Mouse (Mus musculus) CH12.LX (cell line): ENCODE data around the gene Med26. TPM values are rescaled to one million over a fixed set of nuclear protein-coding genes. Genes with fewer than 3 reads are reported as not detected.

ENCODE experiments used
- DNase-seq: peaks from one replicate; pipeline ENCODE4 v3.0.0-alpha.2; 2013; ENCODE audit errors: extremely low read depth
- H3K27ac ChIP-seq: 2 replicates; pipeline ENCODE4 v1.5.1; 2012; ENCODE audit warnings: low read depth, mild to moderate bottlenecking, control low read depth, moderate library complexity; ENCODE audit not compliant: insufficient read depth
- H3K27me3 ChIP-seq: replicated peaks from 2 replicates; pipeline ENCODE3; 2012; ENCODE audit warnings: inconsistent platforms
- H3K36me3 ChIP-seq, 2 experiments: replicated peaks in 1 of 2; 2 replicates each; pipeline versions ENCODE3 to v1.6.1; 2012; ENCODE audit warnings: inconsistent platforms in 1 of 2, low read length in 1 of 2, mild to moderate bottlenecking in 1 of 2, mixed read lengths in 1 of 2, moderate library complexity in 1 of 2; ENCODE audit not compliant: control insufficient read depth in 1 of 2, insufficient read depth in 1 of 2
- H3K4me1 ChIP-seq, 2 experiments: 2 replicates each; pipeline ENCODE4 v1.6.1; 2012; ENCODE audit warnings: inconsistent platforms in 1 of 2, moderate library complexity in 1 of 2; ENCODE audit not compliant: insufficient read depth in 2 of 2, control insufficient read depth in 1 of 2
- H3K4me2 ChIP-seq: 2 replicates; pipeline ENCODE4 v1.6.1; 2012; ENCODE audit warnings: low read depth, mild to moderate bottlenecking, control low read depth; ENCODE audit not compliant: poor library complexity, insufficient read depth, severe bottlenecking
- H3K4me3 ChIP-seq, 3 experiments: fragments of 150-350 bp in 1 of 3; sonication (generic) in 1 of 3; replicated peaks in 1 of 3; 2 replicates each; pipeline versions ENCODE3 to v1.5.1; 2011 to 2012; ENCODE audit warnings: low read depth in 2 of 3, low read length in 2 of 3, mild to moderate bottlenecking in 2 of 3, moderate library complexity in 2 of 3, control low read depth in 1 of 3, improper control_type of control experiment in 1 of 3, inconsistent platforms in 1 of 3, mixed read lengths in 1 of 3; ENCODE audit not compliant: poor library complexity in 1 of 3
- H3K79me2 ChIP-seq: replicated peaks from 2 replicates; pipeline ENCODE4 v1.6.1; 2012; ENCODE audit warnings: mild to moderate bottlenecking, moderate library complexity; ENCODE audit not compliant: control insufficient read depth, poor library complexity, insufficient read depth, severe bottlenecking; ENCODE audit errors: extremely low read depth
- H3K9ac ChIP-seq: 2 replicates; pipeline ENCODE4 v1.6.1; 2012; ENCODE audit warnings: low read depth, mild to moderate bottlenecking, control low read depth, moderate library complexity; ENCODE audit not compliant: insufficient read depth
- H3K9me3 ChIP-seq: replicated peaks from 2 replicates; pipeline ENCODE3; 2012; ENCODE audit warnings: low read length, inconsistent platforms, mixed read lengths
- BHLHE40 ChIP-seq: IDR thresholded peaks from 2 replicates; pipeline ENCODE4 v1.6.1; 2011; ENCODE audit warnings: mild to moderate bottlenecking, low read depth, low read length, improper control_type of control experiment
- CHD1 ChIP-seq: IDR thresholded peaks from 2 replicates; pipeline ENCODE4 v1.6.1; 2012; ENCODE audit warnings: low read depth, low read length, improper control_type of control experiment, inconsistent platforms
- CTCF ChIP-seq, 2 experiments: IDR thresholded peaks in 1 of 2; conservative IDR thresholded peaks in 1 of 2; 2 replicates each; pipeline ENCODE4 v1.5.1; 2011 to 2012; ENCODE audit warnings: low read depth in 2 of 2, low read length in 2 of 2, improper control_type of control experiment in 1 of 2, inconsistent platforms in 1 of 2, mild to moderate bottlenecking in 1 of 2, moderate library complexity in 1 of 2
- E2F4 ChIP-seq: IDR thresholded peaks from 2 replicates; pipeline ENCODE4 v1.6.1; 2011; ENCODE audit warnings: low read depth, low read length, improper control_type of control experiment; ENCODE audit not compliant: insufficient replicate concordance
- ETS1 ChIP-seq: conservative IDR thresholded peaks from 2 replicates; pipeline ENCODE4 v1.6.1; 2012; ENCODE audit warnings: low read depth, mild to moderate bottlenecking, inconsistent platforms, low read length, improper control_type of control experiment, moderate library complexity
- HCFC1 ChIP-seq: IDR thresholded peaks from 2 replicates; pipeline ENCODE4 v1.6.1; 2012; ENCODE audit warnings: low read depth, mild to moderate bottlenecking, inconsistent platforms, low read length, improper control_type of control experiment
- JUN ChIP-seq: IDR thresholded peaks from 2 replicates; pipeline ENCODE4 v1.6.1; 2011; ENCODE audit warnings: low read depth, mild to moderate bottlenecking, low read length, improper control_type of control experiment, moderate library complexity; ENCODE audit not compliant: insufficient read depth
- JUND ChIP-seq: conservative IDR thresholded peaks from 2 replicates; pipeline ENCODE4 v1.6.1; 2011; ENCODE audit warnings: low read depth, low read length, improper control_type of control experiment
- MAX ChIP-seq: IDR thresholded peaks from 2 replicates; pipeline ENCODE4 v1.6.1; 2011; ENCODE audit warnings: low read length, improper control_type of control experiment
- MAZ ChIP-seq: IDR thresholded peaks from 2 replicates; pipeline ENCODE4 v1.6.1; 2012; ENCODE audit warnings: low read depth, mild to moderate bottlenecking, inconsistent platforms, low read length, improper control_type of control experiment, moderate library complexity
- MXI1 ChIP-seq: IDR thresholded peaks from 2 replicates; pipeline ENCODE4 v1.6.1; 2011; ENCODE audit warnings: mild to moderate bottlenecking, low read depth, low read length, improper control_type of control experiment
- NELFE ChIP-seq: IDR thresholded peaks from 2 replicates; pipeline ENCODE4 v1.6.1; 2011; ENCODE audit warnings: low read depth, low read length, improper control_type of control experiment
- NRF1 ChIP-seq: IDR thresholded peaks from 2 replicates; pipeline ENCODE4 v1.6.1; 2014; ENCODE audit warnings: low read depth, mild to moderate bottlenecking, inconsistent platforms, low read length, improper control_type of control experiment, moderate library complexity
- POLR2AphosphoS2 ChIP-seq: IDR thresholded peaks from 2 replicates; pipeline ENCODE4 v1.6.1; 2011; ENCODE audit warnings: low read depth, low read length, improper control_type of control experiment
- SIN3A ChIP-seq: IDR thresholded peaks from 2 replicates; pipeline ENCODE4 v1.6.1; 2012; ENCODE audit warnings: low read length, improper control_type of control experiment, inconsistent platforms
- SMC3 ChIP-seq: IDR thresholded peaks from 2 replicates; pipeline ENCODE4 v1.6.1; 2011; ENCODE audit warnings: low read depth, low read length, improper control_type of control experiment
- TBP ChIP-seq: conservative IDR thresholded peaks from 2 replicates; pipeline ENCODE4 v1.6.1; 2011; ENCODE audit warnings: low read depth, low read length, improper control_type of control experiment
- UBTF ChIP-seq: IDR thresholded peaks from 2 replicates; pipeline ENCODE4 v1.6.1; 2012; ENCODE audit warnings: low read depth, mild to moderate bottlenecking, inconsistent platforms, low read length, improper control_type of control experiment, moderate library complexity
- ZC3H11A ChIP-seq: IDR thresholded peaks from 2 replicates; pipeline ENCODE4 v1.6.1; 2012; ENCODE audit warnings: low read depth, mild to moderate bottlenecking, inconsistent platforms, low read length, improper control_type of control experiment
- ZMIZ1 ChIP-seq: IDR thresholded peaks from 2 replicates; pipeline ENCODE4 v1.6.1; 2012; ENCODE audit warnings: low read depth, mild to moderate bottlenecking, inconsistent platforms, low read length, improper control_type of control experiment
- dilution Hi-C: fragments of 300-500 bp; cut with MboI; formaldehyde crosslinking; loops from 2 replicates; pipeline ENCODE4 v1.14.3; 2020; ENCODE audit warnings: low sequenced_read_pairs; ENCODE audit not compliant: extremely low pct_unique_long_range_greater_than_20kb, extremely low pct_ligation_motif_present
- in situ Hi-C: fragments of 300-500 bp; cut with MboI; formaldehyde crosslinking; loops from 3 replicates; pipeline ENCODE4 v1.14.3; 2019; ENCODE audit warnings: low sequenced_read_pairs, low pct_ligation_motif_present, low pct_unique_long_range_greater_than_20kb, mixed read lengths
- polyA plus RNA-seq: library from polyadenylated mRNA; unstranded; fragments of >175 nt; gene quantifications from 2 replicates; pipeline ENCODE4 v1.2.1, GENCODE M21; 2012; ENCODE audit warnings: low read depth; ENCODE audit not compliant: insufficient read length
- total RNA-seq, 2 experiments: library from RNA; depleted of rRNA; stranded (reverse); fragments of 300-350 nt in 1 of 2; fragments of >200 nt in 1 of 2; gene quantifications; 2 replicates each; pipeline ENCODE4 v1.2.3; 2012 to 2014

Gene Med26
- total and polyA plus RNA-seq, 3 experiments = 8.7 to 12.9 (median 9.7) TPM

GRCm38 (mm10) chr8:72455317-72455716 lies 92.8 kb downstream of the Med26 start:
- no peak overlapping the region for H3K4me3 ChIP-seq
- no peak for DNase-seq
- TF ChIP-seq ZC3H11A (no peak), JUN (no peak), TBP (no peak), SIN3A (no peak), ZMIZ1 (no peak), UBTF (no peak), BHLHE40 (no peak), MAX (no peak), POLR2AphosphoS2 (no peak), MXI1 (no peak), JUND (no peak), ETS1 (no peak), CHD1 (no peak), HCFC1 (no peak), NRF1 (no peak), MAZ (no peak), SMC3 (no peak), NELFE (no peak)
- H3K4me2 ChIP-seq = no peak overlapping the region
- no peaks in the 10 kb centered on the region for H3K79me2 ChIP-seq
- H3K36me3 ChIP-seq = peaks cover 58 to 86% of the 10 kb centered on the region in 2 experiments
- peaks cover 10% of the 10 kb centered on the region for H3K9me3 ChIP-seq
- no peaks in the 10 kb centered on the region for H3K27me3 ChIP-seq
- dilution Hi-C loops (no loop called here), in situ Hi-C loops (no loop called here)
- no peak overlapping the region for H3K27ac ChIP-seq
- H3K9ac ChIP-seq = no peak overlapping the region
- H3K4me1 ChIP-seq = no peaks in the 10 kb centered on the region; a peak in 1 of 4 replicates

- Histone ChIP-seq H3K27me3 (no peaks in the 10 kb centered on the region), H3K4me1 (no peaks in the 10 kb centered on the region; a peak in 1 of 4 replicates), H3K9me3 (peaks cover 10% of the 10 kb centered on the region), H3K4me2 (no peak overlapping the region), H3K36me3 (peaks cover 60 to 88% of the 10 kb centered on the region in 2 experiments), H3K27ac (no peak overlapping the region), H3K4me3 (no peak overlapping the region), H3K79me2 (no peaks in the 10 kb centered on the region), H3K9ac (no peak overlapping the region)
- no peak for DNase-seq
- in situ Hi-C loops = no loop called here
- peak in 1 of 2 experiments; percentile 10; a peak in 2 of 4 replicates for TF ChIP-seq CTCF (conservative IDR thresholded peaks at IDR 0.05 in 1 of 2, IDR thresholded peaks at IDR 0.05 in 1 of 2; ENCODE audit: low read depth in 2 of 2, low read length in 2 of 2)
- TF ChIP-seq E2F4 = no peak
- TF ChIP-seq, all 38 proteins: peak for 1
- dilution Hi-C loops = no loop called here
Measured at GRCm38 (mm10) chr8:72453904-72454303, 94.2 kb downstream of the Med26 start.
